Mouse (Mus musculus): ENCODE measurements around the gene Nt5dc3. TPM values are rescaled to one million over a fixed set of nuclear protein-coding genes. Genes with fewer than 3 reads are reported as not detected.

Gene Nt5dc3
- polyA plus RNA-seq, 1 experiment from 2014 or later, result 0.69 TPM

DNA sequence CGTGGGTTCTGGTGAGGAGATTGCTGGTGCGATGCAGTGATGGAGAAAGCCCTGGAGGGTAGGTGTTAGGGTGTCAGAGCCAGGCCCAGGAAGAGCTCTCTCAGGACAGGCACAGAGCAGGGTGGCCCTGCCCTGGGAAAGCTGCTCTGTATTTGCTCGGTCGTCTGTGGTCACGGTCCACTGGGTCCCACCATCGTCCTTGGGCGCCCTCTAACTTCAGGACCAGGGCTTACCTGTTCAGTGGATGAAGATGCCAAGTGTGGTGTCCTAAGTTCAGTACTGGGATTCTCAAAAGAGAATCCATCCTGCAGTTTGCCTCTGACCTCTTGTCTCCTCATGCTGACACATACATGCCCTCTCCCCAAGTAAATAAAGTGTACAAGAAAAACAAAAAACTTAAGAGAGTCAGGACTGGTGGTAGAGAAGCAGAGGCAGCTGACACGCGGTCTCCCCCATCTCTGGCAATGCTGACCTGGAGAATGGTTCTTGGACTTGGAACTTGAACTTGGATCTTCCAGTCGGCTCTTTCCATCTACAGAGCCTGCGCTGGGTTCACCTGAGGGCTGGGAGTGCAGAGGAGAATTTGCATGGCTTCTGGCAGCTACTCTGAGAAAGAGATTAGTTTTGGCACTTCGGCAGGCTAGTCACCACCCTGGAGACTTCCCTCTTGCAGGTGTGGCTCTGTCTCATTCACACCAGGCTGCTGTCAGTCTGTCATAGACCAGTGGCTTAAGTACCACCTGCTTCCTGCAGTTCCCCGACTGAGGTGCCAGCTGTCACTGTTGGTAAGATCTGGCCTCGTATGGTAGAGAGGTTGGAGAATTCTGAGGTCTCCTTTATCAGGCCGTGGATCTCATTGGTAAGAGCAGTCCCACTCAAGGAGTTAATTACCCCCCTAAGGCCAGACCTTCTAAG lies 49.7 kb downstream of the Nt5dc3 start:
- H3K4me2 ChIP-seq (replicated peaks; ENCODE audit: low read depth), result no peak overlapping the region
- no peak overlapping the region for H3K27ac ChIP-seq (ENCODE audit: low read depth, low read length)
- H3K4me3 ChIP-seq (ENCODE audit: low read depth, low read length), result no peak overlapping the region
- no peaks in the 10 kb centered on the region for H3K9me3 ChIP-seq (ENCODE audit: control insufficient read depth)
- H3K4me1 ChIP-seq (replicated peaks; ENCODE audit: control insufficient read depth, insufficient read depth, low read length), result no peaks in the 10 kb centered on the region
- H3K9ac ChIP-seq (ENCODE audit: low read depth, low read length), result no peak overlapping the region
- TF ChIP-seq CTCF (IDR thresholded peaks at IDR 0.05; ENCODE audit: low read depth), result no peak
- ATAC-seq, result no peak
- no peaks in the 10 kb centered on the region; the same call in 1 of the 2 replicates for H3K36me3 ChIP-seq (ENCODE audit: control insufficient read depth, insufficient read depth)
- 89% methylated on average over 15 of the region's 15 CpGs for WGBS
- no peaks in the 10 kb centered on the region for H3K27me3 ChIP-seq (replicated peaks; ENCODE audit: control insufficient read depth, insufficient read depth, low read length)

DNA sequence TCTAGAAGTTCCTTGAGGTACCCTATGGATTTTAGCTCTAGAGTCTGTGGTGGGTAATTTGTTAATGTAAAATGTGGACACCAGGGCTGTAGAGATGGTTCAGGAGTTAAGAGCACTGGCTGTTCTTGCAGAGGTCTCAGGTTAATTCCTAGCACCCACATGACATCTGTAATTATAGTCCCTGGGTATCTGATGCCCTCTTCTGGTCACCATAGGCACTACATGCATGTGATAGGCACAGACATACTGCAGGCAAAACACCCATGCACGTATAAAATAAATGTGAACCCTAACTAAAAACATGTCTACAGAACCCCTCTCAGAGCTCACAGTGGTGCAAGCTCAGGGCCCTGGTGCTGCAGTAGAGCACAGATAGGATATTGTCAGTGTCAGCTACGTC lies 50.7 kb downstream of the Nt5dc3 start:
- H3K4me2 ChIP-seq (replicated peaks; ENCODE audit: low read depth), result no peak overlapping the region
- H3K9ac ChIP-seq (ENCODE audit: low read depth, low read length), result no peak overlapping the region
- ATAC-seq, result no peak

DNA sequence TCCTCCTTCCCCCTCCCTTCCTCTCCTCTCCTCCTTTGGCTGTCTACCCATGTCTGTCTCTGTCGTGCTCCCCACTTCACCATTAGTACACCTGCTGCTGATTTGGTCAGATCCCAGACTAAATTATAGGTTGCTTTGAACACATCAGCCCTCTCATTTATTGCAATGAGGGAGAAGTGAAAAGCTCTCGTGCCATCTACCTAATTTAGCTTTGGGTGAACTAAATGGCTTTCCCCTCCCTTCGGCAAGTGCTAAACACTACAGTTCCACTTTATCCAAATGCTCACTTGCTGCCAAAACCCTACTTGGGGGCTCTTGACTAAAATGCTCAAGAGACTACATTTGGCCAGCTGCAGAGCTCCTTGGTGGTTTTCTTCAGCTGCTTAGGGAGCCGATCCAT lies 58.0 kb downstream of the Nt5dc3 start:
- no peak for TF ChIP-seq CTCF (IDR thresholded peaks at IDR 0.05; ENCODE audit: low read depth)
- Histone ChIP-seq H3K36me3 (ENCODE audit: control insufficient read depth, insufficient read depth) (peaks cover 8% of the 10 kb centered on the region), H3K4me1 (replicated peaks; ENCODE audit: control insufficient read depth, insufficient read depth, low read length) (no peaks in the 10 kb centered on the region), H3K9ac (ENCODE audit: low read depth, low read length) (no peak overlapping the region), H3K9me3 (ENCODE audit: control insufficient read depth) (no peaks in the 10 kb centered on the region), H3K27ac (ENCODE audit: low read depth, low read length) (no peak overlapping the region), H3K4me3 (ENCODE audit: low read depth, low read length) (no peak overlapping the region), H3K27me3 (replicated peaks; ENCODE audit: control insufficient read depth, insufficient read depth, low read length) (no peaks in the 10 kb centered on the region), H3K4me2 (replicated peaks; ENCODE audit: low read depth) (no peak overlapping the region)
- 77% methylated on average over 4 of the region's 4 CpGs for WGBS
- ATAC-seq, result no peak

More for the DNA sequence above, 50.7 kb downstream of the Nt5dc3 start:
- Histone ChIP-seq H3K27me3 (replicated peaks; ENCODE audit: control insufficient read depth, insufficient read depth, low read length) (no peaks in the 10 kb centered on the region), H3K4me3 (ENCODE audit: low read depth, low read length) (no peak overlapping the region), H3K36me3 (ENCODE audit: control insufficient read depth, insufficient read depth) (peaks cover 6% of the 10 kb centered on the region), H3K27ac (ENCODE audit: low read depth, low read length) (no peak overlapping the region), H3K9me3 (ENCODE audit: control insufficient read depth) (no peaks in the 10 kb centered on the region), H3K4me1 (replicated peaks; ENCODE audit: control insufficient read depth, insufficient read depth, low read length) (no peaks in the 10 kb centered on the region)
- TF ChIP-seq CTCF (IDR thresholded peaks at IDR 0.05; ENCODE audit: low read depth), result peak; percentile 47
- WGBS, result 92% methylated on average over 2 of the region's 2 CpGs

GRCm38 (mm10) chr10:86838827-86839226 lies 60.0 kb downstream of the Nt5dc3 start:
- Histone ChIP-seq H3K4me1 (replicated peaks; ENCODE audit: control insufficient read depth, insufficient read depth, low read length) (no peaks in the 10 kb centered on the region), H3K36me3 (ENCODE audit: control insufficient read depth, insufficient read depth) (peaks cover 8% of the 10 kb centered on the region), H3K4me2 (replicated peaks; ENCODE audit: low read depth) (no peak overlapping the region), H3K9me3 (ENCODE audit: control insufficient read depth) (no peaks in the 10 kb centered on the region), H3K4me3 (ENCODE audit: low read depth, low read length) (no peak overlapping the region), H3K27ac (ENCODE audit: low read depth, low read length) (no peak overlapping the region), H3K9ac (ENCODE audit: low read depth, low read length) (no peak overlapping the region), H3K27me3 (replicated peaks; ENCODE audit: control insufficient read depth, insufficient read depth, low read length) (no peaks in the 10 kb centered on the region)
- 88% methylated on average over 6 of the region's 6 CpGs for WGBS
- TF ChIP-seq CTCF (IDR thresholded peaks at IDR 0.05; ENCODE audit: low read depth), result no peak
- no peak for ATAC-seq

DNA sequence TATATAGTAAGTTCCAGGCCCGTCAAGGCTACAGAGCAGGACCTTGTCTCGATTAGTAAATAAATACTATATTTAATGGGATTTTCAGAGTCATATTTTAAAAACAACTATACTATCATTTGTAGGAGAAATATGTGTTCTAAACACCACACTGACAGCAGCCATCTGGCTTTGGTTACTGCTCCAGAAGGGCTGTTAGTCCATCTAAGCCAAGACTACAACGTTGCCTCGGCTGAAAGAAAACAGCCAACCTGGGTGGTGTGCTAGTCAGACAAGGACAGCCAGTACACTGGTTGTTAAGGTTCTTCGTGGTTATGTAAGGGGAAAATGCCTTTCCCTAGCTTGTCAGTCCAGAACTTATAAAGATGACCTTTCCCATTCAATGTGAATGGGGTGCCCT lies 63.9 kb downstream of the Nt5dc3 start:
- Histone ChIP-seq H3K4me1 (replicated peaks; ENCODE audit: control insufficient read depth, insufficient read depth, low read length) (no peaks in the 10 kb centered on the region), H3K9ac (ENCODE audit: low read depth, low read length) (no peak overlapping the region), H3K4me2 (replicated peaks; ENCODE audit: low read depth) (no peak overlapping the region), H3K4me3 (ENCODE audit: low read depth, low read length) (no peak overlapping the region), H3K36me3 (ENCODE audit: control insufficient read depth, insufficient read depth) (no peaks in the 10 kb centered on the region), H3K9me3 (ENCODE audit: control insufficient read depth) (no peaks in the 10 kb centered on the region), H3K27ac (ENCODE audit: low read depth, low read length) (no peak overlapping the region), H3K27me3 (replicated peaks; ENCODE audit: control insufficient read depth, insufficient read depth, low read length) (no peaks in the 10 kb centered on the region)
- no peak for TF ChIP-seq CTCF (IDR thresholded peaks at IDR 0.05; ENCODE audit: low read depth)
- ATAC-seq, result no peak
- 67% methylated on average over 5 of the region's 5 CpGs for WGBS

GRCm38 (mm10) chr10:86846926-86847467 lies 68.2 kb downstream of the Nt5dc3 start:
- H3K4me2 ChIP-seq (replicated peaks; ENCODE audit: low read depth), result no peak overlapping the region
- WGBS, result 75% methylated on average over 9 of the region's 9 CpGs

More at GRCm38 (mm10) chr10:86846926-86847467, 68.2 kb downstream of the Nt5dc3 start:
- H3K9ac ChIP-seq (ENCODE audit: low read depth, low read length), result no peak overlapping the region
- no peaks in the 10 kb centered on the region for H3K27me3 ChIP-seq (replicated peaks; ENCODE audit: control insufficient read depth, insufficient read depth, low read length)
- no peaks in the 10 kb centered on the region for H3K9me3 ChIP-seq (ENCODE audit: control insufficient read depth)
- no peak for TF ChIP-seq CTCF (IDR thresholded peaks at IDR 0.05; ENCODE audit: low read depth)
- no peak overlapping the region for H3K27ac ChIP-seq (ENCODE audit: low read depth, low read length)
- no peaks in the 10 kb centered on the region for H3K36me3 ChIP-seq (ENCODE audit: control insufficient read depth, insufficient read depth)
- no peak for ATAC-seq
- no peak overlapping the region for H3K4me3 ChIP-seq (ENCODE audit: low read depth, low read length)
- no peaks in the 10 kb centered on the region for H3K4me1 ChIP-seq (replicated peaks; ENCODE audit: control insufficient read depth, insufficient read depth, low read length)

Data from intestine, postnatal 0 days (tissue).